Mouse (Mus musculus) 3134 (cell line): ENCODE data around the gene Tprgl.

ENCODE experiments used
- DNase-seq: peaks from one replicate; pipeline ENCODE4 v3.0.0-alpha.2; 2011; ENCODE audit warnings: low spot score; ENCODE audit not compliant: insufficient read length; ENCODE audit errors: extremely low read depth

The Tprgl gene

GRCm38 (mm10) chr4:154163296-154163695, 2.8 kb upstream of the Tprgl start:
- no peak for DNase-seq

- DNase-seq = peak; percentile 46
Measured at GRCm38 (mm10) chr4:154159961-154160537, 417 bp downstream of the Tprgl start.

- DNase-seq = peak; percentile 48
Measured at GRCm38 (mm10) chr4:154159002-154159401, 1.5 kb downstream of the Tprgl start.

GRCm38 (mm10) chr4:154157970-154158662, 2.4 kb downstream of the Tprgl start:
- DNase-seq = no peak

DNA sequence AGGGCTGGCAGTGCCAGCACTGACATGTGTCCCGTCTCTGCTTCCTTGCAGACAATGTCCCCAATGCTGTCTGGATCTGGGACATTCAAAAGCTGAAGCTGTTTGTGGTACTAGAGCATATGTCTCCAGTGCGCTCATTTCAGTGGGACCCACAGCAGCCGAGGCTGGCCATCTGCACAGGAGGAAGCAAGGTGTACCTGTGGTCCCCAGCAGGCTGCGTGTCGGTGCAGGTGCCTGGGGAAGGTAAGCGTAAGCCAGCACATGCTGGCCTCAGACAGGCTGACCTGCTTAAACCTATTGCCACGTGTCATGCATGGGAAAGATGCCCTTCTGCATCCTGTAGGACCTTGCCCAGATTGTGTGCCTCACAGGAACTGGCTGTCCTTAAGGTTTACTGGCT, 4.4 kb downstream of the Tprgl start:
- no peak for DNase-seq

DNA sequence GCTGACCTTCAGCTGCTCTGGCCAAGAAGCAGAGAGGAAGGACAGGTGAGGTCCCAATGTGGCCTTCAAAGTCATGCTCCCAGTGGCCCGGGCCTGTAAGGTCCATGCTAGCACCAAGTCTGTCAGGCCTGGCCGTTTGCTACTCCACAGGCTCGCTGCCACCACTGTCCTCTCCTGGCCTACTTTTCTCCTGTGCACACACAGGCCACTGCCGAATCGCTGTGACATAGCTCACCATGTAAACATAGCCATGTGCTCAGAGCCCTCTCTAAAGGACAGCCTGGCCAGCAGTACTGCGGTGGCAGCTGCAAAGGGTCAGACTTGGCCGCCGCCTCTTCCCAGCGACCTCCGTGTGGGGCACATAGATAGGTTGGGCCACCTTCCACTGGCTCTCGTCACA, 6.4 kb downstream of the Tprgl start:
- DNase-seq = no peak

- no peak for DNase-seq
Measured at GRCm38 (mm10) chr4:154146342-154146741, 14.1 kb downstream of the Tprgl start.

- no peak for DNase-seq
Measured at GRCm38 (mm10) chr4:154144712-154145111, 15.8 kb downstream of the Tprgl start.

GRCm38 (mm10) chr4:154142211-154143040, 18.0 kb downstream of the Tprgl start, which contains the start of gene Wrap73:
Gene Wrap73, plus strand, starts transcription at chr4:154142372.
- peak; percentile 81 for DNase-seq

DNA sequence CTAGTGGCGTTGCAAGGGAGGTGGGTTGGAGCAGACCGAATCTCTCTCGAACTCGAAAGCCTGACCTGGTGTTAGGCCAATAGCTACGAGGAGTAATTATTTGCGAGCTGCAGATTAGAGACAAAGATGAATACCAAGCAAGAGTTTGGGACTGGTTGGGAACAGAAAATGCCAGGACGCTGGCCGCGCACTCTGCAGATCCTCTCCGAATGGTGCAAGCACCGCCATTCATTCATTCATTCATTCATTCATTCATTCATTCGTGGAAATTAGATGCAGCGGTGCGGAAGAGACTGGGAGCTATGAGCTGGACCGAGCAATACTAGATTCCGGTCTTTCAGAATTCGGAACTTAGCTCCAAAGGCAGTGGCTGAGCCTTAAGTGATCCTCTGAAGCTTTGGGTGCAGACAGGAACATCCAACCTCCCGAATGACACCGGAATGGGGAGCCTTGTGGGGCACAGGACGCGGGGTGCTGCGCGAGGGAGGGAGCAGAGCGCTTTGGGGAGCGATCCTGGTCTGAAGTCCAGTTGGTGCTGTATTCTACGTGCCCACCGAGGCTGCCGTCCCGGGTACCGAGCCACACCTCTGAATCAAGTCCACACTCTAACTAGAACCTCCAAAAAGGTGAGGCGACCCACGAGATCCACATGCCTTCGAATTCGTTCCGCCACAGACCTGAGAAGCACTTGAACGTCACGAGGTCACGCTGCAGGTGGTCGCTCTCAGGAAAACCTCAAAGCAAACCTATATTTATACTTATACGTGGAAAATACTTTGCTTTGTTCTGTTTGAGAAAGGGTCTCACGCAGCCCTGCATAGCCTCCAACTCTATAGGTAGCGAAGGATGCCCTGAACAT, 19.2 kb downstream of the Tprgl start:
- DNase-seq = no peak

- DNase-seq = no peak
Measured at GRCm38 (mm10) chr4:154140213-154141008, 20.1 kb downstream of the Tprgl start.

DNA sequence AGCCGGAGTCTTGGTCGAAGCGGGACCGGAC, 20.5 kb downstream of the Tprgl start, which contains the start of gene Trp73:
Gene Trp73, minus strand, starts transcription at position 27 of the 31 bp plus-strand sequence.
- DNase-seq = no peak

- no peak for DNase-seq
Measured at GRCm38 (mm10) chr4:154139671-154140181, 20.7 kb downstream of the Tprgl start.

DNA sequence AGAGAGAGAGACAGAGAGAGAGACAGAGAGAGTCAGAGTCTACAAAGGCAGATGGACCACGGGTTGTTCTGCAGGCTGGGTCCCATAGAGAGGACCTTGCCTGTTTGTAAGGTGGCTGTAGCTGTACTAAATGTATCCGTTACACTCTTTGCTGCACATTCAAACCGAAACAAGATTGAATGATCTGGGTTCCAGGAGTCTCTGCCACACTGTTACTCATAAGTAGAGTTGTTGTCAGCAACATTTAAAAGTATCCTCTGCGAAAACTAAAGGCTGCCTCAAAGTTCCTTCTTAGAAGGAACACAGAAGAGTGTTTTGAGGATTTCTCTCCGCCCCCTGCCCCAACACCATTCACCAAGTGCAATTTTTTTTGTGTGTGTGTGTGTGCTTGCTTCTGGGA, 23.3 kb downstream of the Tprgl start:
- DNase-seq = no peak

GRCm38 (mm10) chr4:154134803-154135202, 25.7 kb downstream of the Tprgl start:
- no peak for DNase-seq

- no peak for DNase-seq
Measured at GRCm38 (mm10) chr4:154131894-154132293, 28.6 kb downstream of the Tprgl start.

- DNase-seq = no peak
Measured at GRCm38 (mm10) chr4:154129950-154130349, 30.5 kb downstream of the Tprgl start.

- DNase-seq = no peak
Measured at GRCm38 (mm10) chr4:154127273-154127672, 33.2 kb downstream of the Tprgl start.

GRCm38 (mm10) chr4:154125202-154125601, 35.3 kb downstream of the Tprgl start:
- no peak for DNase-seq

DNA sequence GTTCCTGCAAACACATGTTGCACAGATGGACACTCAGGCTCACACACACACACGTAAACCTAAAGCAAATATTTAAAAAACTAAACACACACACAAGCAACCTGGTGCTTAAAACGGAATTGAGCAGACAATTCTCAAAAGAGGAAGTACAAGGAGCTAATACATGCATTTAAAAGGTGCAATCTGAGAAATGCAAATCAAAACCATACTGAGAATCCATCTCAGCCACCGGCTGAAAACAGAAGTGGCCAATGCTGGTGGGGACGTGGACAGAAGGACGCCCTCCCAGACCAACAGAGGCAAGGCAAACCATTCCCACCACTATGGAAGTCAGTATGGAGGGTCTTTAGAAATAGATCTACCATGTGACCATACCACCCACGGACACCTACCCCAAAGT, 36.9 kb downstream of the Tprgl start:
- no peak for DNase-seq
